Mouse (Mus musculus): ENCODE results near the gene Nudt6. TPM values are rescaled to one million over a fixed set of nuclear protein-coding genes. Genes with fewer than 3 reads are reported as not detected.

Gene Nudt6
- total RNA-seq, 2 experiments from 2014 or later, result 25.4 to 26.8 TPM

GRCm38 (mm10) chr3:37383096-37383765, 36.8 kb downstream of the Nudt6 start:
- peak; percentile 68 for DNase-seq (ENCODE audit: low spot score)

- DNase-seq (ENCODE audit: low spot score), result no peak
These were observed 38.6 kb downstream of the Nudt6 start for GRCm38 (mm10) chr3:37381457-37381856.

GRCm38 (mm10) chr3:37379930-37380881, 39.8 kb downstream of the Nudt6 start:
- peak; percentile 89 for DNase-seq (ENCODE audit: low spot score)

GRCm38 (mm10) chr3:37379201-37379600, 40.8 kb downstream of the Nudt6 start:
- no peak for DNase-seq (ENCODE audit: low spot score)

- no peak for DNase-seq (ENCODE audit: low spot score)
These were observed 41.6 kb downstream of the Nudt6 start for GRCm38 (mm10) chr3:37378412-37378811.

- no peak for DNase-seq (ENCODE audit: low spot score)
These were observed 42.1 kb downstream of the Nudt6 start for GRCm38 (mm10) chr3:37377926-37378325.

- no peak for DNase-seq (ENCODE audit: low spot score)
These were observed 46.3 kb downstream of the Nudt6 start for GRCm38 (mm10) chr3:37373712-37374111.

- DNase-seq (ENCODE audit: low spot score), result no peak
These were observed 49.6 kb downstream of the Nudt6 start for GRCm38 (mm10) chr3:37370407-37370806.

GRCm38 (mm10) chr3:37366381-37367053, 53.5 kb downstream of the Nudt6 start:
- no peak for DNase-seq (ENCODE audit: low spot score)

GRCm38 (mm10) chr3:37365976-37366375, 54.0 kb downstream of the Nudt6 start:
- DNase-seq (ENCODE audit: low spot score), result no peak

- no peak for DNase-seq (ENCODE audit: low spot score)
These were observed 54.9 kb downstream of the Nudt6 start for GRCm38 (mm10) chr3:37365144-37365543.

- no peak for DNase-seq (ENCODE audit: low spot score)
These were observed 59.3 kb downstream of the Nudt6 start for GRCm38 (mm10) chr3:37360729-37361128.

Other genes with a start within 250 kb of the Nudt6 start
- not detected for gene Il21, start 187.6 kb downstream of the Nudt6 start, total RNA-seq (2021)
- gene Bbs12, start 107.7 kb downstream of the Nudt6 start, total RNA-seq (2021), result under 1 TPM; 0.50 to 0.57 TPM
- under 1 TPM in 1 of 2 experiments, not detected in 1; 0.23 TPM for gene Cetn4, start 107.5 kb downstream of the Nudt6 start, total RNA-seq (2021)
- gene Fgf2, start 71.9 kb downstream of the Nudt6 start, total RNA-seq (2021), result 10 to 100 TPM in 1 of 2 experiments, 1 to 10 TPM in 1; 5.7 to 10.1 TPM
- 10 to 100 TPM in 1 of 2 experiments, 1 to 10 TPM in 1; 8.2 to 11.0 TPM for gene Spata5, start 315 bp downstream of the Nudt6 start, total RNA-seq (2021)
- gene Spry1, start 219.7 kb upstream of the Nudt6 start, total RNA-seq (2021), result 10 to 100 TPM; 15.5 to 21.9 TPM